ENCODE assay signal across 19 mouse cellular contexts in the genomic region with DNA sequence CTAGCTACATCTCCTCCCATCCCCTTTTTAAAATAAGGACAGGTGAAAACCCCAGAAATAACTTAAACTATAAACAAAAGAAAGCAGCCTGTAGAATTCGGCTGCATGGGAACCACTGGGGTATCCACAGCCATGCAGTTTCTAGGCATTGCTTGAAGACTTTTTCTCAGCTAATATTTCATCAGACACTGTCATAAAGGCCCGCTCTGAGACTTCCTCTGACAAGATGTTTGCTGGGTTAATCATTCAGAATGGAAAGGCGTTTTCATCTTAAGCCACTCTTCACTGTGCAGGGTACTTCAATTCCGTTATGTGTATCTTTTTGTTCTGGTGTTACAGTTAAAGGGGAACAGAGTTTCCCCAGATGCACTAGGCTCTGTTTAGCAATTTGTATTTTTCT.
"Had no signal": no experiment of that assay in that cellular context is flagged by ENCODE, and none has a peak within 500 bp of the region (broad histone marks: within the 10 kb centered on the region; RNA-seq: fewer than 3 reads in every experiment).

No protein-coding gene starts in this region.

- H3K9me3 ChIP-seq: limb, embryonic 12.5 days; limb, embryonic 15.5 days; lung, embryonic 15.5 days; megakaryocyte, embryonic 14.5 days; midbrain, embryonic 10.5 days; midbrain, embryonic 13.5 days had no signal

- H3K36me3 ChIP-seq: limb, embryonic 12.5 days; limb, embryonic 15.5 days; lung, embryonic 15.5 days; midbrain, embryonic 10.5 days; midbrain, embryonic 13.5 days had no signal

- H3K4me3 ChIP-seq: limb, embryonic 12.5 days; limb, embryonic 15.5 days; lung, embryonic 15.5 days; megakaryocyte, embryonic 14.5 days; midbrain, embryonic 10.5 days; midbrain, embryonic 13.5 days; myocyte had no signal

- H3K4me1 ChIP-seq: limb, embryonic 12.5 days; limb, embryonic 15.5 days; lung, embryonic 15.5 days; megakaryocyte, embryonic 14.5 days; midbrain, embryonic 10.5 days; midbrain, embryonic 13.5 days had no signal

- H3K27me3 ChIP-seq: limb, embryonic 12.5 days; limb, embryonic 15.5 days; lung, embryonic 15.5 days; megakaryocyte, embryonic 14.5 days; midbrain, embryonic 13.5 days had no signal

- H3K9ac ChIP-seq: limb, embryonic 12.5 days; limb, embryonic 15.5 days; liver, embryonic 14.5 days; liver, postnatal 0 days; lung, embryonic 15.5 days; midbrain, embryonic 13.5 days had no signal

- H3K4me2 ChIP-seq: limb, embryonic 12.5 days; limb, embryonic 15.5 days; liver, embryonic 11.5 days; lung, embryonic 15.5 days; midbrain, embryonic 13.5 days had no signal

- H3K27ac ChIP-seq: kidney, postnatal 0 days; limb, embryonic 12.5 days; limb, embryonic 15.5 days; liver, embryonic 14.5 days; lung, embryonic 15.5 days; midbrain, embryonic 10.5 days; midbrain, embryonic 13.5 days had no signal

- DNase-seq: kidney, adult 2 months; kidney, postnatal 25 days; left cerebral cortex, postnatal 4 days; liver, postnatal 0 days; lung, postnatal 36 days; thymus, adult 18-20 months; thymus, postnatal 36 days had no signal

- ATAC-seq: intestine, postnatal 0 days; liver, postnatal 0 days; midbrain, embryonic 13.5 days; midbrain, embryonic 16.5 days had no signal
